Mouse (Mus musculus) inflammation-experienced regulatory T-cells (primary cell): ENCODE measurements around the gene Pla2g16. TPM values are rescaled to one million over a fixed set of nuclear protein-coding genes. Genes with fewer than 3 reads are reported as not detected.

Source experiments
- polyA plus RNA-seq, 2 experiments: library from polyadenylated mRNA; unstranded; fragments of 100-300 nt; shearing (Covaris generic); gene quantifications; one replicate each; pipeline ENCODE4 v1.2.1; 2017

The Pla2g16 gene
- polyA plus RNA-seq, result 100 to 1,000 TPM in 1 of 2 experiments, 10 to 100 TPM in 1; 85.8 to 103 TPM

DNA sequence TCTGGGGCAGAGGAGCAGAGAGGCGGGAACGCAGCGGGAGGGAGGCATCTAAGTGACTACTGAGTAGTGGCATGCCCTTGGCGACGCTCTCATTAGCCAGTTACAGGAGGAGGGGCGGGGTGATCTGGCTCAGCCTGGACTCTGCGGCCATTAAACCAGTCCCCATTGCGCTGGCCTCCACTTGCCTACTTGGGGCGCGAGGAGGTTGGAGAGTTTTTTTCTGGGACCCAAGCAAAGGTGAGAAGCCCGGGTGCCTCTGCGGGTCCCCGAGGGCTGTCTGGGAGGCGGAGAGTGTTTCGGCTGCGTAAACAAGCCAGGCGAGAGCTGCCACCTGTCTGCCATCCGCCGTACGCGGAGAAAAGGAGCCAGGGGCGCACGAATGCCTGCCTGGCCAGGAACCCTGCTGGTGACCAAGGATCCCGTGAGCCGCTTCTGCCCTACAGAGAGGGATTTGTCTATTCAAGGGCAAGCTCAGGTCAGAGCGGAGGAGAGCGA lies at the start of gene Pla2g16:
Gene Pla2g16, plus strand, starts transcription at position 132 of the 495 bp plus-strand sequence.

GRCm38 (mm10) chr19:7606801-7607689 lies 49.8 kb downstream of the Pla2g16 start, which contains the start of gene Lgals12:
TSS of gene Lgals12 (minus strand) at chr19:7607193.

GRCm38 (mm10) chr19:7611942-7612757 lies 54.9 kb downstream of the Pla2g16 start, which contains the start of gene Hrasls5:
TSS of gene Hrasls5 (plus strand) at chr19:7612541.

Other genes with a start within 250 kb of the Pla2g16 start
- gene Mark2, start 215.6 kb upstream of the Pla2g16 start, polyA plus RNA-seq, result 100 to 1,000 TPM; 175 to 203 TPM
- gene Spindoc, start 174.5 kb upstream of the Pla2g16 start, polyA plus RNA-seq, result 10 to 100 TPM; 24.7 to 29.7 TPM
- 1 to 10 TPM in 1 of 2 experiments, under 1 TPM in 1; 0.20 to 2.9 TPM for gene 2700081O15Rik, start 139.8 kb upstream of the Pla2g16 start, polyA plus RNA-seq
- gene Rtn3, start 74.2 kb upstream of the Pla2g16 start, polyA plus RNA-seq, result 100 to 1,000 TPM in 1 of 2 experiments, 10 to 100 TPM in 1; 99.7 to 106 TPM
- 10 to 100 TPM; 13.7 to 16.3 TPM for gene Atl3, start 63.4 kb upstream of the Pla2g16 start, polyA plus RNA-seq
- under 1 TPM in 1 of 2 experiments, not detected in 1; 0.20 TPM for gene Lgals12, start 49.7 kb downstream of the Pla2g16 start, polyA plus RNA-seq
- under 1 TPM in 1 of 2 experiments, not detected in 1; 0.62 TPM for gene Hrasls5, start 55.1 kb downstream of the Pla2g16 start, polyA plus RNA-seq
- gene Slc22a19, start 153.9 kb downstream of the Pla2g16 start, polyA plus RNA-seq, result not detected
- under 1 TPM in 1 of 2 experiments, not detected in 1; 0.13 TPM for gene Slc22a26, start 245.2 kb downstream of the Pla2g16 start, polyA plus RNA-seq